Mouse (Mus musculus): ENCODE data around the gene Shank3. TPM values are rescaled to one million over a fixed set of nuclear protein-coding genes. Genes with fewer than 3 reads are reported as not detected.

Shank3 gene
- polyA plus RNA-seq (2014; fragmentation: Nextera tagmentation; extraction: Ambion mirVana): 9.9 and 11.5 TPM in 2 replicates

GRCm38 (mm10) chr15:89498961-89499688, at the start of gene Shank3:
TSS of gene Shank3 (plus strand) at chr15:89499623.
- DNase-seq (peak; percentile 78), ATAC-seq (ENCODE audit: low FRiP score, low TSS enrichment) (peak; percentile 60)
- H3K9ac ChIP-seq (replicated peaks; ENCODE audit: low read length): peak within 1 kb of the TSS; percentile 79
- peaks cover 16% of the 10 kb centered on the region for H3K4me1 ChIP-seq (ENCODE audit: control insufficient read depth, insufficient read depth, low read length)
- H3K4me2 ChIP-seq (ENCODE audit: low read length): peak within 1 kb of the TSS; percentile 90
- H3K4me3 ChIP-seq (replicated peaks; ENCODE audit: low read depth, low read length): peak within 1 kb of the TSS; percentile 73
- no peaks in the 10 kb centered on the region for H3K9me3 ChIP-seq (ENCODE audit: control insufficient read depth, low read length)
- peaks cover 11% of the 10 kb centered on the region; the same call in 1 of the 2 replicates for H3K27me3 ChIP-seq (ENCODE audit: control insufficient read depth, insufficient read depth, low read length)
- peak within 1 kb of the TSS; percentile 78 for H3K27ac ChIP-seq (replicated peaks; ENCODE audit: low read depth, low read length)
- 2% methylated on average over 53 of the region's 72 CpGs for WGBS
- peaks cover 13% of the 10 kb centered on the region; the same call in 1 of the 2 replicates for H3K36me3 ChIP-seq (ENCODE audit: control insufficient read depth, insufficient read depth, low read length)

- peak; percentile 71 for DNase-seq
These were observed 46.2 kb upstream of the Shank3 start for GRCm38 (mm10) chr15:89452906-89453864.

GRCm38 (mm10) chr15:89453865-89454478, 45.5 kb upstream of the Shank3 start, which contains the start of gene Mapk8ip2:
TSS of gene Mapk8ip2 (plus strand) at chr15:89453913.
- peaks cover 21% of the 10 kb centered on the region for H3K4me1 ChIP-seq (ENCODE audit: control insufficient read depth, insufficient read depth, low read length)
- DNase-seq: peak; percentile 83
- H3K27me3 ChIP-seq (ENCODE audit: control insufficient read depth, insufficient read depth, low read length): 0 out of 2 replicates have a peak, but pooled peaks cover 4% of the 10 kb centered on the region
- H3K27ac ChIP-seq (replicated peaks; ENCODE audit: low read depth, low read length): peak within 1 kb of the TSS; percentile 90
- peak within 1 kb of the TSS; percentile 82 for H3K4me3 ChIP-seq (replicated peaks; ENCODE audit: low read depth, low read length)
- under 1% methylated on average over 53 of the region's 53 CpGs for WGBS
- ATAC-seq (ENCODE audit: low FRiP score, low TSS enrichment): peak; percentile 78
- H3K9ac ChIP-seq (replicated peaks; ENCODE audit: low read length): peak within 1 kb of the TSS; percentile 81
- H3K36me3 ChIP-seq (ENCODE audit: control insufficient read depth, insufficient read depth, low read length): peaks cover 32% of the 10 kb centered on the region
- no peaks in the 10 kb centered on the region for H3K9me3 ChIP-seq (ENCODE audit: control insufficient read depth, low read length)
- H3K4me2 ChIP-seq (ENCODE audit: low read length): peak within 1 kb of the TSS; percentile 92

More at GRCm38 (mm10) chr15:89452906-89453864, 46.2 kb upstream of the Shank3 start:
- Histone ChIP-seq H3K4me3 (replicated peaks; ENCODE audit: low read depth, low read length) (peak overlapping the region; percentile 82), H3K9me3 (ENCODE audit: control insufficient read depth, low read length) (no peaks in the 10 kb centered on the region), H3K36me3 (ENCODE audit: control insufficient read depth, insufficient read depth, low read length) (peaks cover 24% of the 10 kb centered on the region), H3K27ac (replicated peaks; ENCODE audit: low read depth, low read length) (peak overlapping the region; percentile 90), H3K4me2 (ENCODE audit: low read length) (peak overlapping the region; percentile 92), H3K27me3 (ENCODE audit: control insufficient read depth, insufficient read depth, low read length) (0 out of 2 replicates have a peak, but pooled peaks cover 4% of the 10 kb centered on the region), H3K9ac (replicated peaks; ENCODE audit: low read length) (peak overlapping the region; percentile 81), H3K4me1 (ENCODE audit: control insufficient read depth, insufficient read depth, low read length) (peaks cover 21% of the 10 kb centered on the region)
- ATAC-seq (ENCODE audit: low FRiP score, low TSS enrichment): peak; percentile 62; the same call in 1 of the 2 replicates
- WGBS: 5% methylated on average over 24 of the region's 24 CpGs

GRCm38 (mm10) chr15:89454857-89455256, 44.6 kb upstream of the Shank3 start:
- WGBS: 11% methylated on average over 5 of the region's 6 CpGs
- Histone ChIP-seq H3K4me3 (replicated peaks; ENCODE audit: low read depth, low read length) (peak overlapping the region; percentile 82), H3K9me3 (ENCODE audit: control insufficient read depth, low read length) (no peaks in the 10 kb centered on the region), H3K27ac (replicated peaks; ENCODE audit: low read depth, low read length) (peak overlapping the region; percentile 90), H3K36me3 (ENCODE audit: control insufficient read depth, insufficient read depth, low read length) (peaks cover 39% of the 10 kb centered on the region), H3K27me3 (ENCODE audit: control insufficient read depth, insufficient read depth, low read length) (0 out of 2 replicates have a peak, but pooled peaks cover 4% of the 10 kb centered on the region), H3K4me1 (ENCODE audit: control insufficient read depth, insufficient read depth, low read length) (peaks cover 21% of the 10 kb centered on the region), H3K4me2 (ENCODE audit: low read length) (peak overlapping the region; percentile 92), H3K9ac (replicated peaks; ENCODE audit: low read length) (peak overlapping the region; percentile 81)
- DNase-seq (no peak), ATAC-seq (ENCODE audit: low FRiP score, low TSS enrichment) (0 out of 2 replicates have a peak, but pooled peaks have one; percentile 32)

- H3K4me1 ChIP-seq (ENCODE audit: control insufficient read depth, insufficient read depth, low read length): peaks cover 21% of the 10 kb centered on the region
- H3K9ac ChIP-seq (replicated peaks; ENCODE audit: low read length): peak overlapping the region; percentile 81
These were observed 43.8 kb upstream of the Shank3 start for GRCm38 (mm10) chr15:89455642-89456041.

GRCm38 (mm10) chr15:89458942-89459341, 40.5 kb upstream of the Shank3 start:
- no peaks in the 10 kb centered on the region for H3K9me3 ChIP-seq (ENCODE audit: control insufficient read depth, low read length)
- WGBS: 94% methylated on average over 15 of the region's 15 CpGs
- H3K4me2 ChIP-seq (ENCODE audit: low read length): no peak overlapping the region
- peaks cover 15% of the 10 kb centered on the region for H3K4me1 ChIP-seq (ENCODE audit: control insufficient read depth, insufficient read depth, low read length)
- peaks cover 77% of the 10 kb centered on the region for H3K36me3 ChIP-seq (ENCODE audit: control insufficient read depth, insufficient read depth, low read length)
- H3K27ac ChIP-seq (replicated peaks; ENCODE audit: low read depth, low read length): no peak overlapping the region
- H3K27me3 ChIP-seq (ENCODE audit: control insufficient read depth, insufficient read depth, low read length): no peaks in the 10 kb centered on the region
- no peak overlapping the region for H3K4me3 ChIP-seq (replicated peaks; ENCODE audit: low read depth, low read length)
- DNase-seq: no peak
- H3K9ac ChIP-seq (replicated peaks; ENCODE audit: low read length): no peak overlapping the region
- ATAC-seq (ENCODE audit: low FRiP score, low TSS enrichment): no peak

More at GRCm38 (mm10) chr15:89455642-89456041, 43.8 kb upstream of the Shank3 start:
- peak overlapping the region; percentile 92 for H3K4me2 ChIP-seq (ENCODE audit: low read length)
- no peak overlapping the region for H3K27ac ChIP-seq (replicated peaks; ENCODE audit: low read depth, low read length)
- peak overlapping the region; percentile 82 for H3K4me3 ChIP-seq (replicated peaks; ENCODE audit: low read depth, low read length)
- WGBS: 79% methylated on average over 6 of the region's 6 CpGs
- no peaks in the 10 kb centered on the region for H3K9me3 ChIP-seq (ENCODE audit: control insufficient read depth, low read length)
- DNase-seq (no peak), ATAC-seq (ENCODE audit: low FRiP score, low TSS enrichment) (no peak)
- 0 out of 2 replicates have a peak, but pooled peaks cover 4% of the 10 kb centered on the region for H3K27me3 ChIP-seq (ENCODE audit: control insufficient read depth, insufficient read depth, low read length)
- peaks cover 47% of the 10 kb centered on the region for H3K36me3 ChIP-seq (ENCODE audit: control insufficient read depth, insufficient read depth, low read length)

GRCm38 (mm10) chr15:89459821-89460220, 39.6 kb upstream of the Shank3 start:
- Histone ChIP-seq H3K4me3 (replicated peaks; ENCODE audit: low read depth, low read length) (no peak overlapping the region), H3K4me2 (ENCODE audit: low read length) (no peak overlapping the region), H3K27me3 (ENCODE audit: control insufficient read depth, insufficient read depth, low read length) (no peaks in the 10 kb centered on the region), H3K36me3 (ENCODE audit: control insufficient read depth, insufficient read depth, low read length) (peaks cover 77% of the 10 kb centered on the region), H3K9ac (replicated peaks; ENCODE audit: low read length) (no peak overlapping the region), H3K27ac (replicated peaks; ENCODE audit: low read depth, low read length) (no peak overlapping the region), H3K9me3 (ENCODE audit: control insufficient read depth, low read length) (no peaks in the 10 kb centered on the region), H3K4me1 (ENCODE audit: control insufficient read depth, insufficient read depth, low read length) (peaks cover 18% of the 10 kb centered on the region)
- ATAC-seq (ENCODE audit: low FRiP score, low TSS enrichment): no peak
- DNase-seq: no peak
- WGBS: 93% methylated on average over 7 of the region's 7 CpGs

- ATAC-seq (ENCODE audit: low FRiP score, low TSS enrichment): no peak
- Histone ChIP-seq H3K9me3 (ENCODE audit: control insufficient read depth, low read length) (no peaks in the 10 kb centered on the region), H3K27me3 (ENCODE audit: control insufficient read depth, insufficient read depth, low read length) (no peaks in the 10 kb centered on the region), H3K4me3 (replicated peaks; ENCODE audit: low read depth, low read length) (no peak overlapping the region), H3K4me1 (ENCODE audit: control insufficient read depth, insufficient read depth, low read length) (peaks cover 13% of the 10 kb centered on the region), H3K4me2 (ENCODE audit: low read length) (no peak overlapping the region), H3K9ac (replicated peaks; ENCODE audit: low read length) (no peak overlapping the region), H3K27ac (replicated peaks; ENCODE audit: low read depth, low read length) (no peak overlapping the region), H3K36me3 (ENCODE audit: control insufficient read depth, insufficient read depth, low read length) (peaks cover 77% of the 10 kb centered on the region)
- DNase-seq: no peak
- WGBS: 81% methylated on average over 10 of the region's 10 CpGs
These were observed 39.1 kb upstream of the Shank3 start for GRCm38 (mm10) chr15:89460298-89460697.

Measured in midbrain, embryonic 14.5 days (tissue).